Mouse (Mus musculus) spleen, adult 2 months (tissue): Measurements from ENCODE around the gene 4930558K02Rik.

ENCODE experiments used
- CTCF ChIP-seq: fragments of 200-500 bp; IDR thresholded peaks from 2 replicates; pipeline ENCODE4 v1.5.1; 2011; ENCODE audit warnings: mild to moderate bottlenecking, inconsistent platforms; ENCODE audit not compliant: insufficient read depth, insufficient read length, insufficient replicate concordance; ENCODE audit errors: extremely low read depth
- POLR2A ChIP-seq: fragments of 200-500 bp; IDR thresholded peaks from 2 replicates; pipeline ENCODE4 v1.6.1; 2011; ENCODE audit warnings: low read depth, low read length, inconsistent platforms

GRCm38 (mm10) chr1:162018601-162018977 is 39.2 kb upstream of the 4930558K02Rik start:
- TF ChIP-seq CTCF: no peak
- no peak for TF ChIP-seq POLR2A
